ENCODE assay signal across 8 mouse cellular contexts in genomic region chr3:68493170-68493585, GRCm38 (mm10).
A peak's percentile ranks its signal among the peaks of the same experiment; 100 is the strongest.
DNase-seq lines count a peak whose midpoint lies in the region; TF ChIP-seq lines count a peak whose summit lies in the region.

No protein-coding gene starts in this region.

- peak overlapping the region; percentile 100 for H3K4me3 ChIP-seq in lung, adult 2 months (replicated peaks; ENCODE audit: extremely low read depth, low read depth, low read length)

- no peak for TF ChIP-seq CTCF in brain, embryonic 14.5 days (IDR thresholded peaks at IDR 0.05; ENCODE audit: borderline replicate concordance, extremely low read depth, insufficient read depth, insufficient read length)
- TF ChIP-seq CTCF in lung, adult 2 months (IDR thresholded peaks at IDR 0.05; ENCODE audit: insufficient read depth, low read length): no peak

- WGBS in lung, adult 2 months: 2% methylated on average over 12 of the region's 12 CpGs

- no peak for TF ChIP-seq POLR2A in brain, embryonic 14.5 days (IDR thresholded peaks at IDR 0.05; ENCODE audit: borderline replicate concordance, extremely low read depth, insufficient read depth, insufficient read length, poor library complexity, severe bottlenecking)
- TF ChIP-seq POLR2A in lung, adult 2 months (IDR thresholded peaks at IDR 0.05; ENCODE audit: borderline replicate concordance, extremely low read depth, low read depth, low read length): peak; percentile 69; the same call in 1 of the 2 replicates

- DNase-seq in adrenal gland, adult (ENCODE audit: inconsistent age in 2 of 2, low spot score in 1 of 2): peak; percentile 58 to 86
- no peak for DNase-seq in adrenal gland, adult 18-20 months (ENCODE audit: low spot score in 2 of 2)
- DNase-seq in brain, embryonic 14.5 days (ENCODE audit: low read depth): peak; percentile 45
- DNase-seq in heart, adult 18-20 months: peak; percentile 75 to 90
- DNase-seq in kidney, adult 18-20 months: peak; percentile 78
- DNase-seq in lung, adult 2 months: peak; percentile 72
- peak; percentile 11 for DNase-seq in ovary, postnatal 14 days (ENCODE audit: low spot score)
- no peak for DNase-seq in layer of hippocampus, adult 9-10 months (ENCODE audit: low spot score)

- H3K4me1 ChIP-seq in lung, adult 2 months (ENCODE audit: control insufficient read depth, insufficient read depth, low read length): no peaks in the 10 kb centered on the region; the same call in 1 of the 2 replicates

Comparison
In these comparisons a context has a peak if more than half of its experiments do, and no peak if none do; other contexts are left out.
1. DNase-seq: peak in adrenal gland, adult (2 of 2), brain, embryonic 14.5 days (single experiment), heart, adult 18-20 months (2 of 2), kidney, adult 18-20 months (single experiment), lung, adult 2 months (single experiment) and ovary, postnatal 14 days (single experiment); none in adrenal gland, adult 18-20 months (0 of 2) and layer of hippocampus, adult 9-10 months (single experiment).